Mouse (Mus musculus) forebrain, embryonic 12.5 days (tissue): ENCODE results near the gene Cdc14b. TPM values are rescaled to one million over a fixed set of nuclear protein-coding genes. Genes with fewer than 3 reads are reported as not detected.

ENCODE experiments used
- ATAC-seq: fragments of 200-750 bp; cut with Nextera tagmentation; 2 replicates; pipeline ENCODE4 v1.8.0; 2017; ENCODE audit warnings: moderate TSS enrichment; ENCODE audit not compliant: low FRiP score
- H3K27ac ChIP-seq: fragments of 300-500 bp; sonication (generic); 2 replicates; pipeline ENCODE4 v1.5.1; 2016; ENCODE audit warnings: mild to moderate bottlenecking
- H3K27me3 ChIP-seq: fragments of 300-500 bp; sonication (generic); 2 replicates; pipeline ENCODE4 v1.6.1; 2016; ENCODE audit warnings: mild to moderate bottlenecking
- H3K36me3 ChIP-seq: fragments of 300-500 bp; sonication (generic); replicated peaks from 2 replicates; pipeline ENCODE4 v1.6.1; 2016; ENCODE audit warnings: mild to moderate bottlenecking
- H3K4me1 ChIP-seq: fragments of 300-500 bp; sonication (generic); 2 replicates; pipeline ENCODE4 v1.6.1; 2016
- H3K4me2 ChIP-seq: fragments of 300-500 bp; sonication (generic); 2 replicates; pipeline ENCODE4 v1.6.1; 2016; ENCODE audit warnings: mild to moderate bottlenecking, moderate library complexity
- H3K4me3 ChIP-seq: fragments of 300-500 bp; sonication (generic); replicated peaks from 2 replicates; pipeline ENCODE4 v1.5.1; 2016; ENCODE audit warnings: mild to moderate bottlenecking
- H3K9ac ChIP-seq: fragments of 300-500 bp; sonication (generic); 2 replicates; pipeline ENCODE4 v1.6.1; 2016; ENCODE audit warnings: mild to moderate bottlenecking
- H3K9me3 ChIP-seq: fragments of 300-500 bp; sonication (generic); 2 replicates; pipeline ENCODE4 v1.6.1; 2016
- WGBS: fragments of 180-500 bp; shearing (Covaris S2); methylation state at CpG from one replicate; pipeline ENCODE4 v1.1.7; 2016; 5-methylcytosine and 5-hydroxymethylcytosine counted together
- polyA plus RNA-seq: library from polyadenylated mRNA; unstranded; fragments of >200 nt; fragmentation: Nextera tagmentation; extraction: Ambion mirVana; gene quantifications from 2 replicates; pipeline ENCODE4 v1.2.1, GENCODE M21; 2016

Gene Cdc14b
- polyA plus RNA-seq, 1 experiment from 2014 or later, result 11.2 TPM

- no peak overlapping the region for H3K4me3 ChIP-seq
- H3K4me2 ChIP-seq, result no peak overlapping the region
- H3K27ac ChIP-seq, result no peak overlapping the region
- ATAC-seq, result no peak
- peaks cover 10% of the 10 kb centered on the region for H3K4me1 ChIP-seq
- H3K36me3 ChIP-seq, result peaks cover 7% of the 10 kb centered on the region
- H3K27me3 ChIP-seq, result no peaks in the 10 kb centered on the region
- 90% methylated on average over 2 of the region's 2 CpGs for WGBS
- no peaks in the 10 kb centered on the region for H3K9me3 ChIP-seq
- no peak overlapping the region for H3K9ac ChIP-seq
Measured at GRCm38 (mm10) chr13:64182091-64182490, 93.0 kb downstream of the Cdc14b start.

- no peaks in the 10 kb centered on the region for H3K9me3 ChIP-seq
- H3K27me3 ChIP-seq, result no peaks in the 10 kb centered on the region
- 85% methylated on average over 3 of the region's 3 CpGs for WGBS
- peaks cover 10% of the 10 kb centered on the region for H3K4me1 ChIP-seq
- H3K36me3 ChIP-seq, result peaks cover 3% of the 10 kb centered on the region
- no peak overlapping the region for H3K9ac ChIP-seq
- H3K4me2 ChIP-seq, result no peak overlapping the region
- H3K4me3 ChIP-seq, result no peak overlapping the region
- no peak overlapping the region for H3K27ac ChIP-seq
- no peak for ATAC-seq
Measured at GRCm38 (mm10) chr13:64180888-64181287, 94.2 kb downstream of the Cdc14b start.

- H3K4me2 ChIP-seq, result no peak overlapping the region
- no peak overlapping the region for H3K4me3 ChIP-seq
Measured at GRCm38 (mm10) chr13:64180300-64180699, 94.8 kb downstream of the Cdc14b start.

GRCm38 (mm10) chr13:64178746-64179652 is 96.1 kb downstream of the Cdc14b start:
- ATAC-seq, result no peak
- no peak overlapping the region for H3K9ac ChIP-seq
- no peak overlapping the region for H3K27ac ChIP-seq

More at GRCm38 (mm10) chr13:64180300-64180699, 94.8 kb downstream of the Cdc14b start:
- Histone ChIP-seq H3K9me3 (no peaks in the 10 kb centered on the region), H3K36me3 (peaks cover 3% of the 10 kb centered on the region; the same call in 1 of the 2 replicates), H3K4me1 (peaks cover 10% of the 10 kb centered on the region), H3K27ac (no peak overlapping the region), H3K9ac (no peak overlapping the region), H3K27me3 (no peaks in the 10 kb centered on the region)
- WGBS, result 90% methylated on average over 4 of the region's 4 CpGs
- ATAC-seq, result no peak

GRCm38 (mm10) chr13:64178000-64178399 is 97.1 kb downstream of the Cdc14b start:
- H3K9ac ChIP-seq, result no peak overlapping the region
- no peak for ATAC-seq
- H3K36me3 ChIP-seq, result peaks cover 6% of the 10 kb centered on the region
- H3K4me1 ChIP-seq, result peaks cover 10% of the 10 kb centered on the region
- no peaks in the 10 kb centered on the region for H3K9me3 ChIP-seq
- 80% methylated on average over 7 of the region's 7 CpGs for WGBS
- H3K4me3 ChIP-seq, result no peak overlapping the region
- no peaks in the 10 kb centered on the region for H3K27me3 ChIP-seq
- no peak overlapping the region for H3K27ac ChIP-seq
- no peak overlapping the region for H3K4me2 ChIP-seq

More at GRCm38 (mm10) chr13:64178746-64179652, 96.1 kb downstream of the Cdc14b start:
- no peaks in the 10 kb centered on the region for H3K9me3 ChIP-seq
- H3K4me1 ChIP-seq, result peaks cover 10% of the 10 kb centered on the region
- H3K27me3 ChIP-seq, result no peaks in the 10 kb centered on the region
- no peak overlapping the region for H3K4me3 ChIP-seq
- 59% methylated on average over 13 of the region's 13 CpGs for WGBS
- peaks cover 3% of the 10 kb centered on the region; the same call in 1 of the 2 replicates for H3K36me3 ChIP-seq
- H3K4me2 ChIP-seq, result no peak overlapping the region

- WGBS, result 98% methylated on average over 25 of the region's 25 CpGs
- Histone ChIP-seq H3K9ac (no peak overlapping the region), H3K9me3 (peaks cover 48% of the 10 kb centered on the region), H3K27me3 (no peaks in the 10 kb centered on the region), H3K4me1 (no peaks in the 10 kb centered on the region), H3K4me2 (no peak overlapping the region), H3K27ac (no peak overlapping the region), H3K36me3 (peaks cover 43% of the 10 kb centered on the region), H3K4me3 (no peak overlapping the region)
- no peak for ATAC-seq
Measured at GRCm38 (mm10) chr13:64169746-64170145, 105.3 kb downstream of the Cdc14b start.

- Histone ChIP-seq H3K9ac (peak overlapping the region; percentile 85), H3K4me1 (peaks cover 15% of the 10 kb centered on the region), H3K36me3 (0 out of 2 replicates have a peak, but pooled peaks cover 3% of the 10 kb centered on the region), H3K4me3 (peak overlapping the region; percentile 79), H3K4me2 (peak overlapping the region; percentile 98), H3K9me3 (peaks cover 7% of the 10 kb centered on the region), H3K27ac (no peak overlapping the region), H3K27me3 (peaks cover 16% of the 10 kb centered on the region; the same call in 1 of the 2 replicates)
- 25% methylated on average over 13 of the region's 13 CpGs for WGBS
- no peak for ATAC-seq
Measured at GRCm38 (mm10) chr13:64163147-64163715, 111.9 kb downstream of the Cdc14b start.

GRCm38 (mm10) chr13:64162626-64163025 is 112.5 kb downstream of the Cdc14b start:
- H3K9me3 ChIP-seq, result peaks cover 4% of the 10 kb centered on the region; the same call in 1 of the 2 replicates
- peak overlapping the region; percentile 79 for H3K4me3 ChIP-seq
- peaks cover 16% of the 10 kb centered on the region; the same call in 1 of the 2 replicates for H3K27me3 ChIP-seq
- peak overlapping the region; percentile 85 for H3K9ac ChIP-seq
- ATAC-seq, result no peak
- peak overlapping the region; percentile 98 for H3K4me2 ChIP-seq
- 0 out of 2 replicates have a peak, but pooled peaks cover 3% of the 10 kb centered on the region for H3K36me3 ChIP-seq
- peaks cover 15% of the 10 kb centered on the region for H3K4me1 ChIP-seq
- WGBS, result under 1% methylated on average over 14 of the region's 14 CpGs
- H3K27ac ChIP-seq, result no peak overlapping the region

GRCm38 (mm10) chr13:64161916-64162611 is 113.0 kb downstream of the Cdc14b start:
- peak overlapping the region; percentile 78 for H3K27ac ChIP-seq
- 0% methylated on average over 69 of the region's 71 CpGs for WGBS
- no peaks in the 10 kb centered on the region; the same call in 1 of the 2 replicates for H3K9me3 ChIP-seq
- H3K36me3 ChIP-seq, result no peaks in the 10 kb centered on the region
- H3K4me3 ChIP-seq, result peak overlapping the region; percentile 79
- H3K27me3 ChIP-seq, result peaks cover 16% of the 10 kb centered on the region; the same call in 1 of the 2 replicates
- peak; percentile 80 for ATAC-seq
- H3K4me2 ChIP-seq, result peak overlapping the region; percentile 98
- peaks cover 15% of the 10 kb centered on the region for H3K4me1 ChIP-seq
- H3K9ac ChIP-seq, result peak overlapping the region; percentile 85

GRCm38 (mm10) chr13:64161548-64161915 is 113.6 kb downstream of the Cdc14b start, which contains the start of gene Habp4:
TSS of gene Habp4 (plus strand) at chr13:64161824.
- peak within 1 kb of the TSS; percentile 85 for H3K9ac ChIP-seq
- WGBS, result under 1% methylated on average over 26 of the region's 31 CpGs
- peaks cover 15% of the 10 kb centered on the region for H3K4me1 ChIP-seq
- H3K4me2 ChIP-seq, result peak within 1 kb of the TSS; percentile 98
- no peaks in the 10 kb centered on the region; the same call in 1 of the 2 replicates for H3K9me3 ChIP-seq
- H3K27me3 ChIP-seq, result peaks cover 16% of the 10 kb centered on the region; the same call in 1 of the 2 replicates
- ATAC-seq, result peak; percentile 99
- H3K36me3 ChIP-seq, result no peaks in the 10 kb centered on the region
- peak within 1 kb of the TSS; percentile 78 for H3K27ac ChIP-seq
- H3K4me3 ChIP-seq, result peak within 1 kb of the TSS; percentile 79

- no peak overlapping the region for H3K4me2 ChIP-seq
- H3K27me3 ChIP-seq, result peaks cover 6% of the 10 kb centered on the region; the same call in 1 of the 2 replicates
- no peak overlapping the region for H3K4me3 ChIP-seq
- H3K27ac ChIP-seq, result no peak overlapping the region
- H3K36me3 ChIP-seq, result no peaks in the 10 kb centered on the region
- no peak for ATAC-seq
- no peak overlapping the region for H3K9ac ChIP-seq
- H3K9me3 ChIP-seq, result no peaks in the 10 kb centered on the region
- H3K4me1 ChIP-seq, result peaks cover 4% of the 10 kb centered on the region; the same call in 1 of the 2 replicates
Measured at GRCm38 (mm10) chr13:64156966-64157365, 118.1 kb downstream of the Cdc14b start.

- Histone ChIP-seq H3K36me3 (no peaks in the 10 kb centered on the region), H3K4me3 (no peak overlapping the region), H3K27ac (no peak overlapping the region), H3K4me1 (peaks cover 17% of the 10 kb centered on the region), H3K9me3 (no peaks in the 10 kb centered on the region), H3K27me3 (peaks cover 2% of the 10 kb centered on the region; the same call in 1 of the 2 replicates), H3K4me2 (no peak overlapping the region), H3K9ac (no peak overlapping the region)
- no peak for ATAC-seq
- 10% methylated on average over 1 of the region's 1 CpGs for WGBS
Measured at GRCm38 (mm10) chr13:64155171-64155571, 119.9 kb downstream of the Cdc14b start.
